Mouse (Mus musculus) heart, adult 2 months (tissue): Measurements from ENCODE around the gene Wdr31.

Experiments
- CTCF ChIP-seq: fragments of 200-600 bp; IDR thresholded peaks from 2 replicates; pipeline ENCODE4 v1.8.1; 2022; ENCODE audit warnings: antibody characterized with exemption, mild to moderate bottlenecking, moderate library complexity
- EP300 ChIP-seq: fragments of 200-500 bp; IDR thresholded peaks from 2 replicates; pipeline ENCODE4 v1.6.1; 2011; ENCODE audit warnings: low read depth, low read length, control low read depth; ENCODE audit not compliant: insufficient read depth

- no peak for TF ChIP-seq CTCF
- TF ChIP-seq EP300 = no peak
Observed at GRCm38 (mm10) chr4:62484928-62485327, 14.2 kb upstream of the Wdr31 start.
